Mouse (Mus musculus): Measurements from ENCODE around the gene Mdm2. TPM values are rescaled to one million over a fixed set of nuclear protein-coding genes. Genes with fewer than 3 reads are reported as not detected.

The Mdm2 gene
- polyA plus RNA-seq, 1 experiment: 36.0 TPM

DNA sequence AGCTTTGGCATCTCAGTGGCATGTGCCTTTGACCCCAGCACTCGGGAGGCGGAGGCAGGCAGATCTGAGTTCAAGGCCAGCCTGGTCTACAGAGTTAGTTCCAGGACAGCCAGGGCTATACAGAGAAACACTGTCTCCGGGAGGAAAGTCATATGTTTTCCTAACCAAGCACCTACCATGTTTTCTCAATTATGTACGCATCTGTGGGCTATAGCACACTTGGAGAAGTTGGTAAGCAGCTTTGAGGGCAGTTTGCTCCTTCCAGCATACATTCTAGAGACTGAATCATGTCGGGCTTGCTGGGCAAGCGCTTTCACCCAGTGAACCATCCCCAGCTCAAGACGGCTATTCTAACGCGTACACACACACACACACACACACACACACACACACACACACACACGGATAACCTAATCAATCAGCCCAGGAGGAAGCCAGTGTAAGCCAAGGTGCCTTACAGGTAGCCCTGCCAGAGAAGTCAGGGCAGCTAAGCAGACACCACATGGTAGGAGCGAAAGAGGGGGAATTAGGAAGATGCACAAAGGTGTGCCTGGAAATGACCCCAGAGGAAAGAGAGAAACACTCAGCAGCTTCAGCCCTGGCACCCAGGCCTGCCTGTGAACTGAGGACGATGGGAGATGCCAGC, 29.6 kb downstream of the Mdm2 start:
- H3K79me2 ChIP-seq (ENCODE audit: control insufficient read depth, insufficient read depth): no peaks in the 10 kb centered on the region
- H3K27me3 ChIP-seq (ENCODE audit: control insufficient read depth, insufficient read depth, insufficient read length): no peaks in the 10 kb centered on the region
- no peak overlapping the region for H3K4me3 ChIP-seq (ENCODE audit: insufficient read depth, poor library complexity, severe bottlenecking)
- no peaks in the 10 kb centered on the region for H3K79me3 ChIP-seq (ENCODE audit: low read depth)
- H3K36me3 ChIP-seq (ENCODE audit: control insufficient read depth, insufficient read depth): no peaks in the 10 kb centered on the region
- TF ChIP-seq CTCF (IDR thresholded peaks at IDR 0.05; ENCODE audit: control insufficient read depth, insufficient read depth, insufficient read length) (no peak), MYOD1 (IDR thresholded peaks at IDR 0.05; ENCODE audit: control insufficient read depth, insufficient read length, low read depth) (no peak), CEBPB (IDR thresholded peaks at IDR 0.05; ENCODE audit: low read depth) (no peak), USF1 (IDR thresholded peaks at IDR 0.05; ENCODE audit: low read depth) (no peak), MAX (IDR thresholded peaks at IDR 0.05) (no peak), FOSL1 (IDR thresholded peaks at IDR 0.05; ENCODE audit: insufficient read depth, low read length, poor library complexity, severe bottlenecking) (no peak), MYOG (IDR thresholded peaks at IDR 0.05; ENCODE audit: control insufficient read depth, extremely low read depth, insufficient read length) (no peak)
- no peak overlapping the region for H3ac ChIP-seq (ENCODE audit: control insufficient read depth, insufficient read length, low read depth)

DNA sequence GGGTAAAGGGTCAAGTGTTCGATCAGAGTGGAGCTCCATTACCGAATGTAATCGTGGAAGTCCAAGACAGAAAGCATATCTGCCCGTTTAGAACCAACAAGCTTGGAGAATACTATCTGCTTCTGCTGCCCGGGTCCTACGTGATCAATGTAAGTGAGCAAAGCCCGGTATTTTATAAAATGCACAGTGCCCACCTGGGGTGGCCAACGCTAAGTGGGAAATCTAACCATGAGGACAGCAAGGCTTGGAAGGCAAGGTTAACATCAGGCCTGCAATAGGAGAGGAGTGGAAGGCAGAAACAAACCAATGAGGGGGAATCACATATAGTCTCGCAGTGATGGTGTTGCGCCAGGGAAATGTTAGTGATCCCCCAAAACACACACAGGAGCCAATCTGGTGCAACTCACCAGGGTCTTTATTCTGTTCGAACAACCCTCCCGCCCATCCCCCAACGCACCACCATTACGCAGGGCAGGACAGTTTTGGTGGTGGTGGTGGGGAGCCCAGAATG, 30.5 kb downstream of the Mdm2 start:
- Histone ChIP-seq H3K79me2 (ENCODE audit: control insufficient read depth, insufficient read depth) (no peaks in the 10 kb centered on the region), H3K79me3 (ENCODE audit: low read depth) (no peaks in the 10 kb centered on the region), H3K36me3 (ENCODE audit: control insufficient read depth, insufficient read depth) (no peaks in the 10 kb centered on the region), H3ac (ENCODE audit: control insufficient read depth, insufficient read length, low read depth) (no peak overlapping the region), H3K4me3 (ENCODE audit: insufficient read depth, poor library complexity, severe bottlenecking) (no peak overlapping the region), H3K27me3 (ENCODE audit: control insufficient read depth, insufficient read depth, insufficient read length) (no peaks in the 10 kb centered on the region)
- TF ChIP-seq CEBPB (IDR thresholded peaks at IDR 0.05; ENCODE audit: low read depth) (no peak), MAX (IDR thresholded peaks at IDR 0.05) (no peak), CTCF (IDR thresholded peaks at IDR 0.05; ENCODE audit: control insufficient read depth, insufficient read depth, insufficient read length) (no peak), MYOG (IDR thresholded peaks at IDR 0.05; ENCODE audit: control insufficient read depth, extremely low read depth, insufficient read length) (no peak), USF1 (IDR thresholded peaks at IDR 0.05; ENCODE audit: low read depth) (no peak), FOSL1 (IDR thresholded peaks at IDR 0.05; ENCODE audit: insufficient read depth, low read length, poor library complexity, severe bottlenecking) (no peak), MYOD1 (IDR thresholded peaks at IDR 0.05; ENCODE audit: control insufficient read depth, insufficient read length, low read depth) (no peak)

- Histone ChIP-seq H3K79me2 (ENCODE audit: control insufficient read depth, insufficient read depth) (no peaks in the 10 kb centered on the region), H3K4me3 (ENCODE audit: insufficient read depth, poor library complexity, severe bottlenecking) (no peak overlapping the region), H3K27me3 (ENCODE audit: control insufficient read depth, insufficient read depth, insufficient read length) (no peaks in the 10 kb centered on the region), H3ac (ENCODE audit: control insufficient read depth, insufficient read length, low read depth) (no peak overlapping the region), H3K79me3 (ENCODE audit: low read depth) (no peaks in the 10 kb centered on the region), H3K36me3 (ENCODE audit: control insufficient read depth, insufficient read depth) (no peaks in the 10 kb centered on the region)
- no peak for TF ChIP-seq FOSL1 (IDR thresholded peaks at IDR 0.05; ENCODE audit: insufficient read depth, low read length, poor library complexity, severe bottlenecking)
- TF ChIP-seq MAX (IDR thresholded peaks at IDR 0.05): no peak
- no peak for TF ChIP-seq MYOD1 (IDR thresholded peaks at IDR 0.05; ENCODE audit: control insufficient read depth, insufficient read length, low read depth)
- TF ChIP-seq USF1 (IDR thresholded peaks at IDR 0.05; ENCODE audit: low read depth): no peak
- TF ChIP-seq MYOG (IDR thresholded peaks at IDR 0.05; ENCODE audit: control insufficient read depth, extremely low read depth, insufficient read length): no peak
- TF ChIP-seq CEBPB (IDR thresholded peaks at IDR 0.05; ENCODE audit: low read depth): no peak
- TF ChIP-seq CTCF (IDR thresholded peaks at IDR 0.05; ENCODE audit: control insufficient read depth, insufficient read depth, insufficient read length): no peak
Measured at GRCm38 (mm10) chr10:117679029-117679686, 31.4 kb downstream of the Mdm2 start.

DNA sequence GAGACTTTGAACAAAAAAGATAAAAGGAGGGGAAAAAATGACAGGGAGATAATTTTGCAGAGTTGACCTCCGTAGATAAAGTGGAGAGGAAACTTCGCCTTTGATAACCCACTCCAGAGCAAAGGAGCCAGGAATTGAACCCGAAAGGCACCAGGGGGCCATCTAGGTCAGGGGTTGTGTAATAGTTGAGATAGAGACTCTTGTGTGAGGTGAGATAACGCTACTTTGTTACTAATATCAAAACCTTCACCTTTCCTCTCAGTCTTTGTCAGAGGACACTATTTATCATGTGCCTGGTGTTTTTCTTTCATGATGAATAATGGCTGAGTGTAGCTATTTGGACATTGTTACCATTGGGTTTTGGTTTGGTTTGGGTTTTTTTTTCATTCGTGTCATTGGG, 32.2 kb downstream of the Mdm2 start:
- Histone ChIP-seq H3K79me2 (ENCODE audit: control insufficient read depth, insufficient read depth) (no peaks in the 10 kb centered on the region), H3K79me3 (ENCODE audit: low read depth) (no peaks in the 10 kb centered on the region), H3K4me3 (ENCODE audit: insufficient read depth, poor library complexity, severe bottlenecking) (no peak overlapping the region), H3K27me3 (ENCODE audit: control insufficient read depth, insufficient read depth, insufficient read length) (no peaks in the 10 kb centered on the region), H3K36me3 (ENCODE audit: control insufficient read depth, insufficient read depth) (no peaks in the 10 kb centered on the region), H3ac (ENCODE audit: control insufficient read depth, insufficient read length, low read depth) (no peak overlapping the region)
- TF ChIP-seq USF1 (IDR thresholded peaks at IDR 0.05; ENCODE audit: low read depth) (no peak), MYOD1 (IDR thresholded peaks at IDR 0.05; ENCODE audit: control insufficient read depth, insufficient read length, low read depth) (no peak), CTCF (IDR thresholded peaks at IDR 0.05; ENCODE audit: control insufficient read depth, insufficient read depth, insufficient read length) (no peak), CEBPB (IDR thresholded peaks at IDR 0.05; ENCODE audit: low read depth) (no peak), MYOG (IDR thresholded peaks at IDR 0.05; ENCODE audit: control insufficient read depth, extremely low read depth, insufficient read length) (no peak), FOSL1 (IDR thresholded peaks at IDR 0.05; ENCODE audit: insufficient read depth, low read length, poor library complexity, severe bottlenecking) (no peak), MAX (IDR thresholded peaks at IDR 0.05) (no peak)

- H3K4me3 ChIP-seq (ENCODE audit: insufficient read depth, poor library complexity, severe bottlenecking): no peak overlapping the region
- H3ac ChIP-seq (ENCODE audit: control insufficient read depth, insufficient read length, low read depth): no peak overlapping the region
- no peaks in the 10 kb centered on the region for H3K79me2 ChIP-seq (ENCODE audit: control insufficient read depth, insufficient read depth)
- H3K36me3 ChIP-seq (ENCODE audit: control insufficient read depth, insufficient read depth): no peaks in the 10 kb centered on the region
- H3K79me3 ChIP-seq (ENCODE audit: low read depth): no peaks in the 10 kb centered on the region
- no peaks in the 10 kb centered on the region for H3K27me3 ChIP-seq (ENCODE audit: control insufficient read depth, insufficient read depth, insufficient read length)
- TF ChIP-seq MYOG (IDR thresholded peaks at IDR 0.05; ENCODE audit: control insufficient read depth, extremely low read depth, insufficient read length): no peak
- no peak for TF ChIP-seq MAX (IDR thresholded peaks at IDR 0.05)
- no peak for TF ChIP-seq FOSL1 (IDR thresholded peaks at IDR 0.05; ENCODE audit: insufficient read depth, low read length, poor library complexity, severe bottlenecking)
- no peak for TF ChIP-seq MYOD1 (IDR thresholded peaks at IDR 0.05; ENCODE audit: control insufficient read depth, insufficient read length, low read depth)
- no peak for TF ChIP-seq CEBPB (IDR thresholded peaks at IDR 0.05; ENCODE audit: low read depth)
- TF ChIP-seq USF1 (IDR thresholded peaks at IDR 0.05; ENCODE audit: low read depth): no peak
- TF ChIP-seq CTCF (IDR thresholded peaks at IDR 0.05; ENCODE audit: control insufficient read depth, insufficient read depth, insufficient read length): no peak
Measured at GRCm38 (mm10) chr10:117677494-117678236, 32.9 kb downstream of the Mdm2 start.

Measured in C2C12 (cell line).